Mouse (Mus musculus) lung, postnatal 10 days (tissue): ENCODE data around the gene Kalrn.
A peak's percentile ranks its signal among the peaks of the same experiment; 100 is the strongest.
"Not testable (repeated sequence)": the region's sequence is repeated elsewhere in the genome, so short reads cannot be mapped to it uniquely, and the experiment has no call there.

Experiments used
- DNase-seq: peaks from one replicate; pipeline ENCODE4 v3.0.0; 2021

Kalrn gene

DNA sequence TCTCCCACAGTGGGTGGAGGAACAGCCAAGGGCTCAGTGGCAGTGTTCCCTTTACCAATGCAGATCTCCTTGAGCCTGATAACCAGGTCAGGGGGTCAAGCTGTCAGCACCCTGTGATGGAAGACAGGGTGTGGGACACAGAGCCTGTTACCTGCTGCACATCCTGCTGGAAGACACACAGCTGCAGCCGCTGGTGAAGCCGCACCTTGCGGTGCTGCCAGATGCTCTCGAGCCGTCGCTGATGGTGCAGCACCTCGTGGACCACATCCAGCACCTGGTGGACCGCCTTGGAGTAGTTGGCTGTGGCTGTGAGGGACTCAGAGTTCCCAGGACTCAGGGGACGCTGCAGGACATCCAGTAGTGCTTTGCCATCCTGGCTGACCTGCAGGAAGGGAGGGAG lies 265.9 kb downstream of the Kalrn start:
- no peak for DNase-seq

DNA sequence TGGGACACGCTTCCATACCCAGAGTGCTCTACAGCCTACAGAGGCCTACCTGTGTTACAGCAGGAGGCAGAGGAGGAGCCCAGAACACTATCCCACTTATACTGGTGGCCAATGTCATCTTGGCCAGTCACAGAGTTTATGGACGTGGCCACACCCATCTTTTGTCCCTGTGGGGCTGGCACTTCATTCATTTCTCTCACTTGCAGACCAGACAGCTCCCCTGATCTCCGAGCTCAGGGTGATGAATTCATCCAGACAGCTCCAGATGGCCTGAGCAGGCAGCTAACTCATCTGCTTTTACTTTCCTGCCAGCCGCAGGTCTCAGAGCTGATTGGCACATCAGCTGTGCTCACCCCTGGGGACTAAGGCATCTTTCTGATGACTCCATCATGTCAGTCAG lies 267.7 kb downstream of the Kalrn start:
- DNase-seq: no peak

DNA sequence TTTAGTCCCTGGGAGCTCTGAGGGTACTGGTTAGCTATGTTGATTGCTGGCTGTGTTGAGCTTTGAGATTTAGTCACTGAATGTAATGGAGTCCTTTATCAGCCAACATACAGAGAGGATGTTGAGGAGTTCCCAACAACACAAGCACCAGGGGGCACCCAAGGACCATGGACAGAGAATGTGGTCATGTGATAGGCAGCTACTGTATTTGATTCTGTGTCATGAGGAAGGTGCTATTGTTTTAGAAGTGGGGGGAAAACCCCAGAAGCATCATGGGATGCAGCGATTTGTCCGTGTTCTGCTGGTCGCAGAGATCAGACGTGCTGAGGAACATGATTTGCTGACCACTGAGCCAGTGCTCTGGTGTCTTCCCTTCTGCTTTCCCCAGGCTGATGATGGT lies 269.5 kb downstream of the Kalrn start:
- not testable (repeated sequence) for DNase-seq

DNA sequence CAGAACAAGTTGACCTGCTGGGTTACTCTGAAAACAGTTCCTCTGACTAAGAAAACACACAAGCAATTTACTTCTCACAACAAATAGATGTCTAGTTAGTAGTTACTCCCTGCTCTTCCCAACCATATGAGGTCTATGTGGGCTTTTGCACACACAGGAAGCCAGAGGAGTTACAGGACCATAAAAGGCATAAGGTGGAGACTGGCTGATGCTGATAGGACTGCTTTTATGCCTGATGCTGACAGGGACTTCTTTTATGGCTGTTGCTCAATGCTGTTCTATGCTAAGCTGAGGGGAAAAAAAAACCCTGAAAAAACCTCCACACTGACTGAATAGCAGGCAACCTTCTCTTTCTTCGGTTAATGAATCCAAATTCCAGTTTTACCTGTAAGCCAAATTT lies 270.8 kb downstream of the Kalrn start:
- DNase-seq: no peak

DNA sequence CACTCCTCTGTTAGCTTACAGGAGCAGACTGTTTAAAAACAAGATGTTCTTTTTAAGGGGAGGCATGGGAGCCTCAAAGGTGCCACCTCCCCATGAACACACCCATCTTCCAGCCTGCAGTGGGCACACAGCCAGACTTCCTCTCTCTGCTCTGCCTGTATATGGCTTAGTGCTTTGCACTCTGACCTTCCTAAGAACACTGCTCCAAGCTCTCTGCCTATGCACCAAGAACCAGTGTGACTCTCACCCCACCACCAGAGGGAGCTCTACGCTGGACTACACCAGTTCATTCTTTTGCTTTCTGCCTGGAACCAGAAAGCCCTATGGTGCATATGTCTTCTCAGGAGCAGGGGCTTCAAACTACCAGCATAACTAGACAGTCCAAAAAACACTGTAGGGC lies 271.3 kb downstream of the Kalrn start:
- peak; percentile 29 for DNase-seq

DNA sequence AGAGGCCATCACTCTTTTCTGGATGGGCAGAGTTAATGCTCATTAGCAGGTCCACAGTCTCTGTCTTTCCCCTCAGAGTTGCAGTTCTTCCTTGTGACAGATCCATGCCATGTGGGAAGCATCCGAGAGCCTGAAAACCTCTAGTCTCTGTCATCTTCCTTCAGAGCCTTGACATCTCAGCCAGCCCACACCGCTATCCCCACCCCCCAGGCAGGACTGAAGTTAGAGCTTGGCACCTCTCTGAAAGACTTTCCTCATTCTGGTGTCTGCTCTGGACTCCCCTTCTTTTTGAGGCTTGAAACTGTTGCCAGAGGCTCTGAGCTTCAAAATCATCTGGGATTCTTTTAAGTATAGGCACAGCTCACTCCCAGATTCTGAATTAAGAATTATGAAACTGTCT lies 274.1 kb downstream of the Kalrn start:
- no peak for DNase-seq

DNA sequence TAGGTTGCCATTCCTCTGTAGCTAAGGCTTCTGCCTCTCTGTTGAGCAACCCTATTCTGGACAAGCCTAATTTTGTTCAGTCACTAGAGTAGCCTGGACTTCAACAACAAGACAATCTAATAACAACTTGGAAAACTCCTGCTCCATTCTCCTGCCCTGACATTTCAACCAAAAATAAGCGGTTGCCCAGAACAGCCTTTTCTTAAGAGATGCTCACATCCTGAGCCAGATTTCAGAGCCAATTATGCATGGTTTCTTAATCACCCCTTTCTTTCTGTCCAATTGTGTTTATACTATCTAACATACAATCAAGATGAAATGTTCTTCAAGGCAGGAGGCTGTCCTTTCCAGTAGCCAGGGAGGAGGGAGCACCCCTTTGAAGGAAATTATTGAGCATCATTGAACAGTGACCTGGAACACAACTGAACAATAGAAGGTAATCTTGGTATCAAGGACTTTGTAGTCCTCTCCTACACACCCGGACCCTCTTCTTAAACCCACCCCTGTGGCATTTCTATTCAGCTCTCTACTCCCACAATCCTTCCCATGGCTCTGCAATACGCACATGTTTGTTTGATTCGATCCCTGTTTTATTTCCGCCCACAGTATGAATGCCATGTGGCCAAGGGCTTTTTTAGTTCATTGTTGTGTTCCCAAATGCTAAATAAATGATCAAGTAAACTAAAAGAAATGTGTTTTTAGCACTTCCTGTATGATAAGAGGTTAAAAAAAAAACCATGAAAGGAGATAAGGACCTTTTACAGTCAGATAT lies 275.2 kb downstream of the Kalrn start:
- no peak for DNase-seq

DNA sequence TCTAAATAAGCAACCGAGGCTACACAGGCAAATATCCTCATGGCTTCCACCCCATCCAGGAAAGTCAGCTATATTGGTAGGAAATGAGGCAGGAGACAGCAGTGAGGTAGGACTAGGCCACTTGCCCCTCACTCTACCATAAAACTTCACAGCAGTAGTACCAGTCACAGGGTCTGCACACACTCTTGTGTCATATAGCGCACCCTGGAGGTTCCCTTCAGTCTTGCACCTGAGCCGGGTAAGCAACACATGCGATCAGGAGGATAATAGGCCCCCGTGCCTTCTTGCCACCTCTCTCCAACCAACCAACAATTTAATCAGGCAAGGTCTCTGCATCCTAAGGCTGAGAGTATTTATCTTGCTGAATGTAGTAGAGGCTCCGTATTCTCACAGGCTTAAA lies 278.8 kb downstream of the Kalrn start:
- DNase-seq: peak; percentile 24

DNA sequence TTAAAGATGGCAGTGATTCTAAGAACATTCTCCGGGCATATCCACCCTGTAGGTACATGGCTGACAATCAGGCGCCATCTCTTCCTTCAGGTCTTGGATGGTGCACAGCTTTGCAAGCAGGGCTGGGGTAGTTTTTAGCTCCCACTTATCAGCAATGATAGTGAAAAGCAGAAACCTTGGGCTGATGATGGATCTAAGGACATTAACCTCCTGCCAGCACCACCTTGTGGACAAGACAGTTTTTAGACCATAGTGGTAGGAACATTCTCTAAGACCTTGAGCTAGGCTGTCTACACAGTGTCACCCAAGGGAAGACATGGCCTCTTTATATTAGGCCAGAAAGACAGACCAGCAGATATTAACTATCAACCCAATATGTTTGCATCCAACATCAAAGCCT lies 279.7 kb downstream of the Kalrn start:
- DNase-seq: no peak

DNA sequence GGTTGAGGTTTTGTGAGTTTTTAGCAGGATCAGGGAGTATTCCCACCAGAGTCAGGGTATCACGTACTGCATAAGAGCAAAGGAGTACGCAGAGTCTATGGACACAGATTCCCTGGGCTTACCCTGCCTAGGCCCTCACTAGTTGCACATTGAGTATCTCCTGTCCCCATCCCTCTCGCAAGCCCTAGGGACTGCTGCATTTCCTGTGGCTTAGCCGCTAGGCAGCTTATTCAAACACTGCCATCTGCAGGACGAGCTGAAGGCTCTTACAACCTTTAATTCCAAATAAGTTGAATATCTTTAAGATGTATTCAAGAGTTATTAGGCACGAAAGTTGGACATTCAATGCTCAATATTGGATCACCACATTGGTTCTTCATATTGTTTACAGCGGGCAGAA lies 283.7 kb downstream of the Kalrn start:
- peak; percentile 25 for DNase-seq

DNA sequence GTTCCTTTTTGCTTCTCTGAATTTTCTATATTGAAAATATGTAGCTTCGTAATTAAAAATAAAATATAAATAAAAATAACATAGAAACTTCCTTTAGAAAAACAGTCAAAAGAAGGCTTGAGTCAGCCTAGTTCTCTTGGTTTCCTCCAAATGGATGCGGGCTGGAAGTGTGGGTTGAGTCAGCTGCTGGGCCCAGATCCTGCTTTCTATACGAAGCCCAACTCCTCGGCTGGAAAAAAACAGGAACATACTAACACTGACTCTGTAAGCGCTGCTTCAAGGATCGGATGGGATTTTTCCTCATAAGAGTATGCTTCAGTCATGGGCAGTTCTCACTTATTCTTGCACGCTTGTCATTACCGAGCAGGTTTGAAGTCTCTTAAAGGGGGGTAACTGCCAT lies 291.3 kb downstream of the Kalrn start:
- DNase-seq: no peak

DNA sequence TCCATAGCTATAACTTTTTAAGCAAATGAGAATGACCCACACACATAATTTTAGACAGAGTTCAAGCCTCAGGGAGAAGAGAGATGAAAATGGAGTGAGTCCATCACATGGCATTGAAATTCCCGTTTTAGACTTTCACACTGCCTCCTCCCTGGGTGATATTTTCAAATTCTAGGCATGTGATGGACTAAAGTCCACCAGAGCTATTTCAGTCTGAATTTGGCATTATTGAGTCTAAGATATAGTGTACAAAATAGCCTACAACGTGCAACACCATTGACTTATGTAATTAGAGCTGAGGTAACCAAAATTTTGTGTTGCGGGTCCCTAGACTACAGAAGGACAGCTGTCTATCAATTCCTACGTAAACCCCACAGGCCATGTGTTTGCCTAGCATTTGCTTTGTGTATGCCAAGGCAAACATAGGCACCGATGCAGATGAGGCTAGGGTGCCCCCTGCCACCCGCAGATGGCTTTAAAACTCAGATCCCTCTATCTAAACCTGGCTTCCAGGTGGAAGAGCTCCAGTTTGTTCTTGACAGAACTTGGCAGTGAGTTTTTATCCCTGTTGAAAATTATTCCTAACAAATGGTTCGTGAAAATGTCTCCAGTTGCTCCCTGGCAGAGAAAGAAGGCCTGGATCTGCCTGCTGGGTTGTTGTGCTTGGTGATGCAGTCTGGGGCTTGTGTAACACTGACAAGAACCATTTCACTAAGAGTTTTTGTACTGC lies 293.5 kb downstream of the Kalrn start:
- no peak for DNase-seq

DNA sequence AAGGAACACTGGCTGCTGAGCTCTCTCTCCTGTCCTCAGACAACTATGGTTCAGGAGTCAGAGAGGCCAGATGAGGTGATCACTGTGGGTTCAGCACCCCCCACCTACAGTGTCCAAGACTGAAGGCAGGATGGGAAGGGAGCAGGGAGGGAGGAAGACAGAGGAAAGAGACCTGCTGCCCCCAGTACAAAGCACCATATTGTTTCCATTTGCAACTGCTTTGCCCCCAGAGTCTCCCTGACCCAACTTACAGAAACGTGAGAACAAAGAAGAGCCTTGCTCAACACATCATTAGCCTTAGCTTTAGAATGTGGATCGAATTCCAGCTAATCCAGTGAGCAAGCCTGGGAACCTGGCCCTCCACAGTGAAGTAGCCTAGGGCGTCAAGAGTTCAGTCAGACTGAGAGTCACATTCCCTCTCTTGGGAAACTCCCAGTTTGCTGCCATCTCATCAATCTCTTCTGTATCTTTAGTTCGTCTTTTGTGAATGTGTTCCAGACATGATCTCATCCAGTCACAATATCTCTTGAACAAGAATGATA lies 295.0 kb downstream of the Kalrn start:
- no peak for DNase-seq

DNA sequence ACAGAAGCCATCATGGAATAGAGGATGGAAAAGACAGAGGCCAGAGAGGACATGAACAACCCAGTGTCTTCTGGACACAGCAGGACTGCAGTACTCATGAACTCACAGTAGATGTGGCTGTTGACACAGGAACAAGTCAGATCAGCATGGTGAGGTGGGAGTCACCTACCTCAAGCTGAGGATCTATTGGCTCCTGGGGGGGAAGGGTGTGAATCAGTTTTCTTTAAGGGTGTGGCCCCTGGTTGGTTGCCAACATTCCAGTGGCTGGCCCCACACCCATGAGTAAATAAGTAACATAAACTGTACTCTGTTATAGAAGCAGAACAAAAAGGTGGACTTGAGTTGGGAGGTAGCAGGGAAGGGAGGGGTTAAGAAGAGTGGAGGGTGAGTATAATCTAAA lies 298.7 kb downstream of the Kalrn start:
- DNase-seq: no peak

DNA sequence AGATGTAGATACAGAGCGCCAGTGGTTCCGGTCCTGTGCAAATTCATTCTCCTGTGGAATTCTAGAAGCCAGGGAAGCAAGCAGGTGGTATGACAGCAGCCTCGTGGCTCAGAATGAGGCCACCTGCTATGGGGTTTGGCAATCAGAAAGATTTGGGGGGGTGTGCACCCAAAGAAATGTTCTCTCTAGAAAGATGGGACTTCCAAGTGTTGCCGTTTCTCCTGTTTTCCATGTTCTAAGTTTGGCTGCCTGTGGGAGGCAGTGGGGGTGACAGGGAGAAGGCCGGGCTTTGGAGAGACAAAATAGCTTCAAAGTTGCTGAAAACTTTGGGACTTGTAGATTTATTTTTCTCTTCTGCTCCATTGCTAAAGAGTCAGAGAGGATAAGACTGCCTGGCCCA lies 301.9 kb downstream of the Kalrn start:
- DNase-seq: no peak

DNA sequence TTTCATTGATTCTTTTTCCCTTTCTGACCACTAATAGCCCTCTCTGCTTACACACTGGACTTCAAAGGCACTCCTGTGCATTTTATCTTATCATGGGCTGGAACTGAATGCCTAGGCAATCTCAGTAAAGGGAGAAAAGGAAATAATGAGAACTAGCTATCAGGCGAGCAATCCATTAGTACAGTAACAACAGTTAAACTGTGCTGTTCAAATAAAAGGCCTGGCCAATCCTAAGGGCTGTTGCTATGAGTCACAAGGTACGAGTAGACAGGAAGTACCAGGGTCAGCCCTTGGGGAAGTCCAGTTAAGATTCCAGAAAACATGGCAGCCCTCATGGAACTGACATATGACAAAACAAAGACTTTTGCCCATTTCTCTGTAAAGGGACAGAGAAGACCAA lies 302.7 kb downstream of the Kalrn start:
- no peak for DNase-seq

DNA sequence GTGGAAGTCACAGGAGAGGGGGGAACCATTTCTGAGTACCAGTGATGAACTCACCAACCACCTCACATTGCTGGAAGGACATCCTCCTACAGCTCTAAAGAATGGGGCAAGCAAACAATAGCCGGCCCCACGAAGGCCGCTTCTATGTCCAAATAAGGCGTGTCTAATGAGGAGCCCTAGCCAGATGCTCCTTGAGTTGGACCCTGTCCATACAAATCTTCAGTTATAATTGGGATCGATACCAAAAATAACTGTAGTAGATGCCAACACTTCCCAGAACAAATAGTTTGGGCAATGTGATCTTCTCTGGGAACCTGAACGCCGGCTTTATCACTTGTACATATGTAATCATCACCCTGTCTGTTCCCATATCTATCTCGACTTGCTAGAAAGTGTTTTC lies 303.7 kb downstream of the Kalrn start:
- no peak for DNase-seq

DNA sequence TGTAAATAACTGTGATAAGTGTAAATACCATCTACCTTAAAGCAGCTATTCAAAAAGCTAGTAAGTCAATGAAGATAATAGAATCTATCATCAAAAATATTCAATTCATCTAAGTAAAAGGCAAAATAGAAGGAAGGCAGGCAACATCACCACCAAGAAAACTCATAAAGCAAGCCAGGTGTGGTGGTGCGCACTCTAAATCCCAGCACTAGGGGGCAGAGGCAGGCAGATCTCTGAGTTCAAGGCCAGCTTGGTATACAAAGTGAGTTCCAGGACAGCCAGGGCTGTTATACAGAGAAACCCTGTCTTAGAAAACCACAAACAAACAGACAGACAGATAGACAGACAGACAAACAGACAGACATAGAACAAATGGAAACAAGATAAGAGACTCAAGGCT lies 305.6 kb downstream of the Kalrn start:
- no peak for DNase-seq

DNA sequence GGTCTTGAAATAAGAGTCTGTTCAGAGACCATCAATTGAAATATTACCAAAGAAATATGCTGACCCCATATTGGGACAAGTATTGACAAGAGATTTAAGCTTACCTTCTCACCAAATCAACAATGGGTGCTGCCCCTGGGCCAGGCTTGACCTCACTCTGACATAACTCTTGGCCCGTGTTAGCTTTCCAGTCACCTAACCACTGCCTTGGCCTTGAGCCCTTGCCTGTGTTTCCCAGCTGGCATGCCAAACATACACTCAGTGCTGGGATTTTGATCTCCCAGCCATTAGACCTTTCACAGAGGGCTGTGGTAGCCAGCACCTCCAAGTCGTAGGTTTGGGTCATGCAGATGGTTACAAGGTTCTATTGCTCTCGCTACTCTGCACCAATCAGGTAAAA lies 308.7 kb downstream of the Kalrn start:
- DNase-seq: no peak

DNA sequence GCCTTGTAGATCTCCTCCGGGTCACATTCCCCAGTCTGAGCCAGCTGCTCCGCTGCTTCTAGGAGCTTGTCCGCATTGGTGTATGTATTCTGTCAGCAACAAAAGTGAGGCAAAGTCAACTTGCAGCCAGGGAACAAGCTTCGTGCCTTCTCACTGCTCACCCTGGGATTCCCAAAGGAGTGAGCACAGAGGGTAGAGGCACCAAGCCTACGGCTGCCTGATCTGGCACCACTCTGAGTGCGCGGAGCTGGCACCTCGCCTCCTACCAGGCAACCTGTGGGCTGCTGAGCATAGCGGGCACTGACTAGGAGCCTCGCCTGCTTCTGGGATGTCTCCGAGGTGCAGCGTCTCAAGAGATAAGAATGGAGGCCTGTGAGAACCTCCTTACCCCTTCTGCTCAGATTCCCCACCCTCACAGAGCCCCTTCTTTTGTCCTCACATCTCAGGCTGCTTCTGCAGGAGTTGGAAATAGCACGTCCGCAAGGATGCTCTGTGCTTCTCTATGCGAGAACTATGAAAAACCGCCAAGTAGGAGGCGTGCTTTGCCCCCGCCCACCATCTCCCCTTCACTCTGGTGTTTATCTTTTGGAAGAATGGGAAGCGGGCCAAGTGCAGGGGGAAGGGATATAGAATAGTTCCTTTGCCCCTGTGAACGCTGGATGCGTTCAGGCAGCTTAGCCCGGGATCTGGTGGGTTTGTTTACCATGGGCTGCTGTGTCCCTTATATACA lies 310.4 kb downstream of the Kalrn start:
- peak; percentile 57 for DNase-seq

DNA sequence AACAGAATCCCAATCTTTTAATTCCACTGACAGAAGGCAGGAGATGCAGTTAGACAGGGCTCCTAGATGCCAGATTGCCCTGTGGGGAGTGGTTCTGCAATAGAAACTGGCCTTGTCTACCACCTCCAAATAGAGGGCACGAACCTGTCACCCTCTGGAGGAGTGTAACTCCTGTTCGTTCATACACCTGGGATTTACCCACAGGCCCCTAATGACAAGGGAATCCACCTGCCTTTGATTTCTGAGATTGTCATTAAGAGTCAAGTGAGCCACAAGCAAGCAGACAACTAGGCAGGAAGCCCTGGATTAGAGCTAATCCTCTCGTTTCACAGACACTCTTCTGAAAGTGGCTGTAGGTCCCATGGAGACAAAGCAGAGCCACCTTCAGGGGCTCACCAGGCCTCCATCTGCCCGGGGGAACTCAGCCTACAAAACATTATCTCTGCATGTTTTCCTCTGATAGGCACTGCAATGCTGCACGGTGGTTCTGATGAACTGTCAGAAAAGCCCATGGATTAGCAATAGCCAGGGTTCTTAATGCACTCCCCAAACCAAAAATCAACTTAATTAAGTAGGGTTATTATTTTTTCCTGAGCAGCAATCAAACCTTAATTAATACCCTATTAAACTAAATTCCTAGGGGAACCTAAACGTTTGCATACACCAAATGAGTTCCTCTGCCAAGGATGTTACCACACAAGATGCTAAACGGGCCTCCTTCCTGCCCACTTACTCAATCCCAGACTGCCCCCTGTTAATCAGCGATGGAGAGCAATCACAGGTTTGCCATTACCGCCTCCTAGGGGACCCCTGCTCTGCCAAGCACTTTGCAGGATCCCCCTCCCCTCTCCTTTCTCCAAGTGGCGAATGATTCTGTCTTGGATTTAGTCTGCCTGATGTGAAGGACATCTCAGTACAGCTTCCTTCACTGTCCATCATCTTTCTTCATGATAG lies 312.1 kb downstream of the Kalrn start:
- DNase-seq: no peak

DNA sequence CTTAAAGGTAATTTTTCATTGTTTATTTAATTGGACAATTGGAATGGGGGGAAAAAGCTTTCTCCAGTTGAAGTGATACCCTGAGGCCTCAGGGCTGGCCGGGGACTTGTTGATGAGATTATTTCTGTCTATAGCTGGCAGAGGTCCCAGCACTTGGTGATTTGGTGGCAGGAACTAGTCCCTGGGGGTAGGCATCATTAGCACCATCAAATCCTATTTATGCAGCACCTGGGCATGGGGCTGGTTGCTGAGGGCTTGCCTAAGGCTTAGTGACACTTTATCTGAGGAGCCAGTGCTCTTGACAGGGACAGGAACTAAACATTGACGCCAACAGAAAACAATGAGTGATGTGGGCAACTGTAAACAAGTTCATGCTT lies 318.7 kb downstream of the Kalrn start:
- no peak for DNase-seq
